Mouse (Mus musculus) hindbrain, embryonic 10.5 days (tissue): ENCODE results near the gene Ralgapa2. TPM values are rescaled to one million over a fixed set of nuclear protein-coding genes. Genes with fewer than 3 reads are reported as not detected.

Experiments used
- DNase-seq: peaks from one replicate; pipeline ENCODE4 v3.0.0-alpha.2; 2017; ENCODE audit warnings: low spot score
- H3K27ac ChIP-seq: fragments of 300-500 bp; sonication (generic); 2 replicates; pipeline ENCODE4 v1.5.1; 2016; ENCODE audit warnings: mild to moderate bottlenecking, moderate library complexity
- H3K27me3 ChIP-seq: fragments of 300-500 bp; sonication (generic); 2 replicates; pipeline ENCODE4 v1.6.1; 2016; ENCODE audit warnings: mild to moderate bottlenecking; ENCODE audit not compliant: poor library complexity, insufficient read depth, severe bottlenecking
- H3K36me3 ChIP-seq: fragments of 300-500 bp; sonication (generic); 2 replicates; pipeline ENCODE4 v1.6.1; 2016; ENCODE audit warnings: mild to moderate bottlenecking, moderate library complexity
- H3K4me1 ChIP-seq: fragments of 300-500 bp; sonication (generic); replicated peaks from 2 replicates; pipeline ENCODE4 v1.6.1; 2016; ENCODE audit warnings: mild to moderate bottlenecking
- H3K4me3 ChIP-seq: fragments of 300-500 bp; sonication (generic); 2 replicates; pipeline ENCODE4 v1.5.1; 2016; ENCODE audit warnings: mild to moderate bottlenecking, moderate library complexity
- H3K9me3 ChIP-seq: fragments of 300-500 bp; sonication (generic); 2 replicates; pipeline ENCODE4 v1.6.1; 2016; ENCODE audit warnings: mild to moderate bottlenecking, moderate library complexity
- WGBS: fragments of 180-500 bp; shearing (Covaris S2); methylation state at CpG from one replicate; pipeline ENCODE4 v1.1.7; 2016; 5-methylcytosine and 5-hydroxymethylcytosine counted together
- polyA plus RNA-seq: library from polyadenylated mRNA; unstranded; fragments of >200 nt; fragmentation: Nextera tagmentation; extraction: Ambion mirVana; gene quantifications from 2 replicates; pipeline ENCODE4 v1.2.1, GENCODE M21; 2016

Gene Ralgapa2
- polyA plus RNA-seq, 1 experiment from 2014 or later, result 11.6 TPM

- Histone ChIP-seq H3K36me3 (peaks cover 4% of the 10 kb centered on the region; the same call in 1 of the 2 replicates), H3K27ac (peak overlapping the region; percentile 59), H3K4me1 (peaks cover 4% of the 10 kb centered on the region; the same call in 1 of the 2 replicates), H3K9me3 (no peaks in the 10 kb centered on the region), H3K4me3 (no peak overlapping the region), H3K27me3 (no peaks in the 10 kb centered on the region)
- DNase-seq, result peak; percentile 83
- 42% methylated on average over 8 of the region's 8 CpGs for WGBS
Observed at GRCm38 (mm10) chr2:146414484-146415291, 97.5 kb downstream of the Ralgapa2 start.

GRCm38 (mm10) chr2:146412733-146413132 is 99.4 kb downstream of the Ralgapa2 start:
- H3K9me3 ChIP-seq, result no peaks in the 10 kb centered on the region
- H3K27ac ChIP-seq, result no peak overlapping the region
- H3K4me1 ChIP-seq, result peaks cover 4% of the 10 kb centered on the region; the same call in 1 of the 2 replicates
- no peak overlapping the region for H3K4me3 ChIP-seq
- no peak for DNase-seq
- H3K27me3 ChIP-seq, result no peaks in the 10 kb centered on the region
- 67% methylated on average over 9 of the region's 9 CpGs for WGBS
- peaks cover 4% of the 10 kb centered on the region; the same call in 1 of the 2 replicates for H3K36me3 ChIP-seq

GRCm38 (mm10) chr2:146411904-146412303 is 100.2 kb downstream of the Ralgapa2 start:
- peaks cover 4% of the 10 kb centered on the region; the same call in 1 of the 2 replicates for H3K4me1 ChIP-seq
- peaks cover 4% of the 10 kb centered on the region; the same call in 1 of the 2 replicates for H3K36me3 ChIP-seq
- H3K9me3 ChIP-seq, result no peaks in the 10 kb centered on the region
- H3K27me3 ChIP-seq, result no peaks in the 10 kb centered on the region
- WGBS, result 80% methylated on average over 5 of the region's 5 CpGs
- no peak overlapping the region for H3K4me3 ChIP-seq
- H3K27ac ChIP-seq, result no peak overlapping the region
- DNase-seq, result no peak

- peaks cover under 1% of the 10 kb centered on the region; the same call in 1 of the 2 replicates for H3K4me1 ChIP-seq
- DNase-seq, result no peak
- 94% methylated on average over 4 of the region's 4 CpGs for WGBS
- H3K27ac ChIP-seq, result no peak overlapping the region
- no peaks in the 10 kb centered on the region for H3K27me3 ChIP-seq
- no peak overlapping the region for H3K4me3 ChIP-seq
- H3K36me3 ChIP-seq, result peaks cover 11% of the 10 kb centered on the region; the same call in 1 of the 2 replicates
- no peaks in the 10 kb centered on the region for H3K9me3 ChIP-seq
Observed at GRCm38 (mm10) chr2:146407078-146407477, 105.1 kb downstream of the Ralgapa2 start.

GRCm38 (mm10) chr2:146401588-146401987 is 110.6 kb downstream of the Ralgapa2 start:
- no peak for DNase-seq

GRCm38 (mm10) chr2:146400738-146401137 is 111.4 kb downstream of the Ralgapa2 start:
- Histone ChIP-seq H3K4me3 (no peak overlapping the region), H3K4me1 (peaks cover 15% of the 10 kb centered on the region), H3K36me3 (0 out of 2 replicates have a peak, but pooled peaks cover 7% of the 10 kb centered on the region), H3K27me3 (no peaks in the 10 kb centered on the region), H3K9me3 (no peaks in the 10 kb centered on the region), H3K27ac (no peak overlapping the region)
- 20% methylated on average over 2 of the region's 2 CpGs for WGBS
- DNase-seq, result no peak

More at GRCm38 (mm10) chr2:146401588-146401987, 110.6 kb downstream of the Ralgapa2 start:
- peaks cover 15% of the 10 kb centered on the region for H3K4me1 ChIP-seq
- H3K36me3 ChIP-seq, result 0 out of 2 replicates have a peak, but pooled peaks cover 7% of the 10 kb centered on the region
- no peak overlapping the region for H3K27ac ChIP-seq
- H3K27me3 ChIP-seq, result no peaks in the 10 kb centered on the region
- H3K4me3 ChIP-seq, result no peak overlapping the region
- H3K9me3 ChIP-seq, result no peaks in the 10 kb centered on the region

- no peaks in the 10 kb centered on the region for H3K27me3 ChIP-seq
- peaks cover 15% of the 10 kb centered on the region for H3K4me1 ChIP-seq
- H3K9me3 ChIP-seq, result no peaks in the 10 kb centered on the region
- no peaks in the 10 kb centered on the region for H3K36me3 ChIP-seq
- H3K4me3 ChIP-seq, result no peak overlapping the region
- no peak for DNase-seq
- WGBS, result 91% methylated on average over 6 of the region's 6 CpGs
- no peak overlapping the region for H3K27ac ChIP-seq
Observed at GRCm38 (mm10) chr2:146398211-146398865, 113.8 kb downstream of the Ralgapa2 start.

- H3K4me3 ChIP-seq, result no peak overlapping the region
- 86% methylated on average over 2 of the region's 2 CpGs for WGBS
- DNase-seq, result no peak
Observed at GRCm38 (mm10) chr2:146387211-146387610, 124.9 kb downstream of the Ralgapa2 start.

GRCm38 (mm10) chr2:146384582-146384981 is 127.6 kb downstream of the Ralgapa2 start:
- Histone ChIP-seq H3K4me3 (no peak overlapping the region), H3K27me3 (no peaks in the 10 kb centered on the region), H3K27ac (no peak overlapping the region), H3K4me1 (no peaks in the 10 kb centered on the region), H3K9me3 (no peaks in the 10 kb centered on the region), H3K36me3 (no peaks in the 10 kb centered on the region)
- WGBS, result 35% methylated on average over 1 of the region's 1 CpGs
- no peak for DNase-seq

More at GRCm38 (mm10) chr2:146387211-146387610, 124.9 kb downstream of the Ralgapa2 start:
- Histone ChIP-seq H3K36me3 (peaks cover 5% of the 10 kb centered on the region; the same call in 1 of the 2 replicates), H3K4me1 (no peaks in the 10 kb centered on the region), H3K27ac (no peak overlapping the region), H3K27me3 (no peaks in the 10 kb centered on the region), H3K9me3 (no peaks in the 10 kb centered on the region)

GRCm38 (mm10) chr2:146376293-146376692 is 135.9 kb downstream of the Ralgapa2 start:
- no peak for DNase-seq
- Histone ChIP-seq H3K9me3 (no peaks in the 10 kb centered on the region), H3K27me3 (no peaks in the 10 kb centered on the region), H3K36me3 (no peaks in the 10 kb centered on the region), H3K27ac (no peak overlapping the region), H3K4me3 (no peak overlapping the region), H3K4me1 (no peaks in the 10 kb centered on the region)
- 89% methylated on average over 5 of the region's 5 CpGs for WGBS

GRCm38 (mm10) chr2:146366098-146366497 is 146.0 kb downstream of the Ralgapa2 start:
- peaks cover 3% of the 10 kb centered on the region; the same call in 1 of the 2 replicates for H3K4me1 ChIP-seq
- H3K9me3 ChIP-seq, result no peaks in the 10 kb centered on the region
- WGBS, result 62% methylated on average over 12 of the region's 12 CpGs
- H3K4me3 ChIP-seq, result no peak overlapping the region
- no peak overlapping the region for H3K27ac ChIP-seq
- H3K27me3 ChIP-seq, result no peaks in the 10 kb centered on the region
- DNase-seq, result peak; percentile 34
- H3K36me3 ChIP-seq, result no peaks in the 10 kb centered on the region

GRCm38 (mm10) chr2:146365368-146365983 is 146.7 kb downstream of the Ralgapa2 start:
- H3K4me1 ChIP-seq, result peaks cover 3% of the 10 kb centered on the region; the same call in 1 of the 2 replicates
- H3K36me3 ChIP-seq, result no peaks in the 10 kb centered on the region
- H3K27me3 ChIP-seq, result no peaks in the 10 kb centered on the region
- no peak overlapping the region for H3K4me3 ChIP-seq
- 74% methylated on average over 11 of the region's 11 CpGs for WGBS
- H3K27ac ChIP-seq, result no peak overlapping the region
- H3K9me3 ChIP-seq, result no peaks in the 10 kb centered on the region
- no peak for DNase-seq
